ENCODE assay signal across 15 mouse cellular contexts in genomic region chr13:114891655-114892054, GRCm38 (mm10).
"Had no signal": no experiment of that assay in that cellular context is flagged by ENCODE, and none has a peak within 500 bp of the region (broad histone marks: within the 10 kb centered on the region; RNA-seq: fewer than 3 reads in every experiment).

No protein-coding gene starts in this region.

- H3K27me3 ChIP-seq: limb, embryonic 15.5 days; liver, embryonic 12.5 days; megakaryocyte, embryonic 14.5 days; midbrain, embryonic 15.5 days; neural tube, embryonic 12.5 days had no signal

- H3K4me1 ChIP-seq: limb, embryonic 15.5 days; midbrain, embryonic 15.5 days; neural tube, embryonic 12.5 days had no signal

- DNase-seq: kidney, adult 8-10 months; kidney, postnatal 36 days; layer of hippocampus, adult 9-11 months; layer of hippocampus, postnatal 36 days; right cerebral cortex, postnatal 4 days; spleen, adult 18-20 months; thymus, adult 18-20 months; thymus, postnatal 14 days had no signal

- H3K4me2 ChIP-seq: limb, embryonic 15.5 days; liver, embryonic 12.5 days; midbrain, embryonic 11.5 days; midbrain, embryonic 15.5 days; neural tube, embryonic 12.5 days had no signal

- H3K36me3 ChIP-seq: limb, embryonic 15.5 days; liver, embryonic 12.5 days; midbrain, embryonic 15.5 days; neural tube, embryonic 12.5 days had no signal

- H3K4me3 ChIP-seq: limb, embryonic 15.5 days; liver, embryonic 12.5 days; megakaryocyte, embryonic 14.5 days; midbrain, embryonic 15.5 days; neural tube, embryonic 12.5 days had no signal

- H3K9me3 ChIP-seq: limb, embryonic 15.5 days; liver, embryonic 12.5 days; megakaryocyte, embryonic 14.5 days; midbrain, embryonic 15.5 days; neural tube, embryonic 12.5 days had no signal

- ATAC-seq: liver, embryonic 12.5 days; midbrain, embryonic 15.5 days had no signal

- H3K9ac ChIP-seq: limb, embryonic 15.5 days; liver, embryonic 12.5 days; midbrain, embryonic 15.5 days; neural tube, embryonic 12.5 days had no signal

- H3K27ac ChIP-seq: limb, embryonic 15.5 days; liver, embryonic 12.5 days; macrophage; midbrain, embryonic 15.5 days; neural tube, embryonic 12.5 days had no signal
